Mouse (Mus musculus) thymus, adult 2 months (tissue): ENCODE results near the gene Minos1. TPM values are rescaled to one million over a fixed set of nuclear protein-coding genes. Genes with fewer than 3 reads are reported as not detected.

Experiments
- DNase-seq: peaks from one replicate; pipeline ENCODE4 v3.0.0; 2021
- H3K27ac ChIP-seq: fragments of 200-500 bp; 2 replicates; pipeline ENCODE4 v1.5.1; 2012; ENCODE audit warnings: low read length, control low read depth; ENCODE audit not compliant: control insufficient read depth, insufficient read depth
- H3K27me3 ChIP-seq: fragments of 200-500 bp; 2 replicates; pipeline ENCODE4 v1.6.1; 2012; ENCODE audit warnings: mild to moderate bottlenecking, low read length, moderate library complexity, mixed read lengths; ENCODE audit not compliant: control insufficient read depth, insufficient read depth
- H3K36me3 ChIP-seq: fragments of 200-500 bp; 2 replicates; pipeline ENCODE4 v1.6.1; 2012; ENCODE audit warnings: mild to moderate bottlenecking, low read length, moderate library complexity; ENCODE audit not compliant: control insufficient read depth, insufficient read depth
- H3K4me1 ChIP-seq: fragments of 200-500 bp; replicated peaks from 2 replicates; pipeline ENCODE4 v1.6.1; 2012; ENCODE audit warnings: low read length; ENCODE audit not compliant: control insufficient read depth, insufficient read depth
- H3K4me3 ChIP-seq: fragments of 200-500 bp; 2 replicates; pipeline ENCODE4 v1.5.1; 2012; ENCODE audit warnings: mild to moderate bottlenecking, low read length, control low read depth, moderate library complexity; ENCODE audit not compliant: control insufficient read depth, insufficient read depth
- CTCF ChIP-seq: fragments of 200-500 bp; IDR thresholded peaks from 2 replicates; pipeline ENCODE4 v1.5.1; 2012; ENCODE audit warnings: mild to moderate bottlenecking, control low read depth, low read length, moderate library complexity, borderline replicate concordance; ENCODE audit not compliant: control insufficient read depth, poor library complexity, insufficient read depth; ENCODE audit errors: extremely low read depth
- POLR2A ChIP-seq: fragments of 200-500 bp; IDR thresholded peaks from 2 replicates; pipeline ENCODE4 v1.6.1; 2012; ENCODE audit warnings: mild to moderate bottlenecking, low read length, control low read depth, moderate library complexity; ENCODE audit not compliant: control insufficient read depth, poor library complexity, insufficient read depth; ENCODE audit errors: extremely low read depth
- WGBS: fragments of 180-500 bp; shearing (Covaris S2); methylation state at CpG from one replicate; pipeline ENCODE4 v1.1.7; 2018; 5-methylcytosine and 5-hydroxymethylcytosine counted together
- polyA plus RNA-seq: library from polyadenylated mRNA; depleted of rRNA; stranded (reverse); fragments of >200 nt; gene quantifications from 2 replicates; pipeline ENCODE4 v1.2.3, GENCODE M21; 2012

The Minos1 gene
- polyA plus RNA-seq, 1 experiment, result 65.3 TPM

DNA sequence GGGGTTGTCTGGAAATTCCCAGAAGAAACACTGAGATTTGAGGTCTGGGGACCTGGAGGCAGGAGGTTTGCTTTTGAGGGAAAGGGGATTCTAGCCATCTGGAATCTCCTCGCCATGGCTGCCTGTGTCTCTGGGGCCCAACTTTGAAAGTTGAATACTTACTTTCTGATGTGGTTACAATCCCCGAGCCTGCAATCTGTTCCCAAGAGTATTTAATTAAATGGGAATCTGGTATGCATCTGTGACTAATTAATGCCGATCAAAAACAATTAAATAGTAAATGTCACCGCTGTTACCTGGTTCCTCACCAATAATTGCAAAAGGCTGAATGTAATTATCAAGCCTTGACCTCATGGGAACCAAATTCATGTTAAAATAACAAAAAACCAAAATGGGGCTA, 13.7 kb upstream of the Minos1 start:
- no peak for DNase-seq
- H3K36me3 ChIP-seq, result no peaks in the 10 kb centered on the region
- TF ChIP-seq CTCF, result no peak
- TF ChIP-seq POLR2A, result no peak
- H3K27ac ChIP-seq, result no peak overlapping the region
- no peaks in the 10 kb centered on the region for H3K4me1 ChIP-seq
- no peaks in the 10 kb centered on the region for H3K27me3 ChIP-seq
- 96% methylated on average over 4 of the region's 4 CpGs for WGBS
- no peak overlapping the region for H3K4me3 ChIP-seq

DNA sequence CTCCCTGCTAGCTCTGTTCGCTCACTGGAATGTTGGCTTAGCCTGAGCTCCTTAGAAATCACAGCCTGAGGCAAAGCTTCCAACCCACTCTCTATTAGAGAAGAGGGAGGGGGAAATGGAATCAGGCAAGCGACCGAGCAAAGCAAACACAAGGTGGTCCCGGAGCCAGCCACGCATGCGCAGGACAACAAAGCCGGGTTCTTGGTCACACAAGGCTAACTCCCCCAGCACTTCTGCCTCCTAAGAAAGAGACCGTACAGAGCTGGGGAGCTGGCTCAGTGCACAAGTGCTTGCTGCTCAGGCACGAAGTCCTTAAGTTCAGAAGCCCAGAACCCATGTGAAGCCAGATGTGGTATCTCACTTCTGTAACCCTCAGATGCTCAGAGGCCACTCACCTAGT, 12.1 kb upstream of the Minos1 start:
- Histone ChIP-seq H3K4me1 (no peaks in the 10 kb centered on the region), H3K27ac (no peak overlapping the region), H3K4me3 (no peak overlapping the region), H3K36me3 (no peaks in the 10 kb centered on the region), H3K27me3 (no peaks in the 10 kb centered on the region)
- no peak for DNase-seq
- WGBS, result 87% methylated on average over 9 of the region's 9 CpGs
- TF ChIP-seq POLR2A (no peak), CTCF (no peak)

DNA sequence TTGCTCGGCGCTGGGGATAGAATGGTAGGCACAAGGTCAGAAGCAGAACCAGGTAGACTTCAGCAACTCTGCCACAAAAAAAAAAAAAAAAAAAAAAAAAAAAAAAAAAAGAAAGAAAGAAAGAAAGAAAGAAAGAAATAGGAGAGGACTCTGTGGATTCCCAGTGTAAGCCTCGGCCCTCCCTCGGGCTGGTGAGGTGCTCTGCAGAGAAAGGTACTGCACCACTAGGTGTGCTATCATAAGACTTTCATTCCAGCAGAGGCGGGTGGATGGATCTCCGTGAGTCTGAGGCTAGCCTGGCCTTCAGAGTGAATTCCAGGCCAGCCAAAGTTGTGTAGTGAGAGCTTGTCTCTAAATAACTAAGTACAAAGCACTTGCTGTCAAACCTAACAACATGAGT, 10.9 kb upstream of the Minos1 start:
- Histone ChIP-seq H3K36me3 (no peaks in the 10 kb centered on the region), H3K4me1 (no peaks in the 10 kb centered on the region), H3K4me3 (no peak overlapping the region), H3K27me3 (no peaks in the 10 kb centered on the region), H3K27ac (no peak overlapping the region)
- TF ChIP-seq CTCF, result no peak
- TF ChIP-seq POLR2A, result no peak
- no peak for DNase-seq
- 69% methylated on average over 6 of the region's 6 CpGs for WGBS

DNA sequence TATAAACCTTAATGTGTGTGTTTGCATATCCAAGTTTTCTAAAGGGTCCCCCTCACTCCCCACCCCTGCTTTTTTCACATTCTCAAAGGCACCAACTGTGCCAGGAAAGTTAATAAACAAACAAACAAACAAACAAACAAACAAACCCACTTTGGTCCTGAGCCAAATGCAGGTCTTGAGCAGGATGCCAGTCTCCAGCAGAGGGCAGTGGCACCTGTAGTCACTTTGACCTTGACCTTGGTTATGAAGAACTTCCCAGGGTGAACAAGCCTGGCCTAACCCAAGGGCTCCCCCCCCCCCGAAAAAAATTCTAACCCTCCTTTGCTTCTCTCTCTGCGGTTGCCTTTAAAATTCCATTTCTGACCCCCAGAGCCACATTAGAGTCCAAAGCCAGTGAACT, 9.4 kb upstream of the Minos1 start:
- H3K36me3 ChIP-seq, result no peaks in the 10 kb centered on the region
- no peaks in the 10 kb centered on the region for H3K4me1 ChIP-seq
- no peak overlapping the region for H3K27ac ChIP-seq
- H3K27me3 ChIP-seq, result no peaks in the 10 kb centered on the region
- TF ChIP-seq CTCF (no peak), POLR2A (no peak)
- 77% methylated on average over 2 of the region's 2 CpGs for WGBS
- H3K4me3 ChIP-seq, result no peak overlapping the region
- no peak for DNase-seq

DNA sequence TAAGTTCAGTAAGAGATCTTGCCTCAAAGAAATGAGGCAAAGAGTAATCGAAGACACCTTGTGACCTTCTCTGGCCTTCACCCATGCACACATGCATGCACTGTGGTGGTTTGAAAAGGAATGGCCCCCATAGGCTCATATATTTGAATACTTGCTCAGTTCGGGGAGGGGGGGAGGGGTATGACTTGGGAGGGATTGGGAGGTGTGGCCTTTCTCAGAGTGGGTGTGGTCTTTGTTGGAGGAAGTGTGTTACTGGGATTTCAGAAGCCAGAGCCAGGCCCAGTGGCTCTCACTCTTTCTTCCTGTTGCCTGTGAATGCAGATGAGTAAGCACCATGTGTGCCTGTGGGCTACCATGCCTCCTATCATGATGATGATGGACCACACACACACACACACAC, 5.1 kb upstream of the Minos1 start:
- Histone ChIP-seq H3K36me3 (no peaks in the 10 kb centered on the region), H3K4me1 (no peaks in the 10 kb centered on the region), H3K27ac (no peak overlapping the region), H3K4me3 (no peak overlapping the region), H3K27me3 (no peaks in the 10 kb centered on the region)
- TF ChIP-seq CTCF, result no peak
- no peak for TF ChIP-seq POLR2A
- WGBS, result 96% methylated on average over 2 of the region's 2 CpGs
- no peak for DNase-seq

DNA sequence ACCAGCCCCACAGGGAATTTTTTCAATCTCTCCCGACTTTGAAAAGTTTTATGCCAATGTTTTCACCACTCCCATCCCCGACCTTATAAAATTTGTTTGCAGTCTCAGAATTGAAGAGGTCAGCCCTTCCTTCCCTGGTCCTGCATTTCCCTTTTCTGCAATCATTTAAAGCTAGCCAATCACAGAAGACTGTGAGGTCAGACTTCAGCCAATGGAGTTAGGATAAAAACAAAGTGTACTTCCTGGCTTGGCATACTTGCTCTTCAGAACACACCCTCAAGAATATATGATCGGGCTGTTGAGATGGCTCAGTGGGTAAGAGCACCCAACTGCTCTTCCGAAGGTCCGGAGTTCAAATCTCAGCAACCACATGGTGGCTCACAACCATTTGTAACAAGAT, 2.2 kb upstream of the Minos1 start:
- WGBS, result 88% methylated on average over 5 of the region's 5 CpGs
- peaks cover 6% of the 10 kb centered on the region for H3K4me1 ChIP-seq
- H3K27ac ChIP-seq, result no peak overlapping the region
- no peaks in the 10 kb centered on the region for H3K36me3 ChIP-seq
- H3K4me3 ChIP-seq, result no peak overlapping the region
- TF ChIP-seq CTCF, result no peak
- TF ChIP-seq POLR2A, result no peak
- DNase-seq, result no peak
- no peaks in the 10 kb centered on the region for H3K27me3 ChIP-seq

DNA sequence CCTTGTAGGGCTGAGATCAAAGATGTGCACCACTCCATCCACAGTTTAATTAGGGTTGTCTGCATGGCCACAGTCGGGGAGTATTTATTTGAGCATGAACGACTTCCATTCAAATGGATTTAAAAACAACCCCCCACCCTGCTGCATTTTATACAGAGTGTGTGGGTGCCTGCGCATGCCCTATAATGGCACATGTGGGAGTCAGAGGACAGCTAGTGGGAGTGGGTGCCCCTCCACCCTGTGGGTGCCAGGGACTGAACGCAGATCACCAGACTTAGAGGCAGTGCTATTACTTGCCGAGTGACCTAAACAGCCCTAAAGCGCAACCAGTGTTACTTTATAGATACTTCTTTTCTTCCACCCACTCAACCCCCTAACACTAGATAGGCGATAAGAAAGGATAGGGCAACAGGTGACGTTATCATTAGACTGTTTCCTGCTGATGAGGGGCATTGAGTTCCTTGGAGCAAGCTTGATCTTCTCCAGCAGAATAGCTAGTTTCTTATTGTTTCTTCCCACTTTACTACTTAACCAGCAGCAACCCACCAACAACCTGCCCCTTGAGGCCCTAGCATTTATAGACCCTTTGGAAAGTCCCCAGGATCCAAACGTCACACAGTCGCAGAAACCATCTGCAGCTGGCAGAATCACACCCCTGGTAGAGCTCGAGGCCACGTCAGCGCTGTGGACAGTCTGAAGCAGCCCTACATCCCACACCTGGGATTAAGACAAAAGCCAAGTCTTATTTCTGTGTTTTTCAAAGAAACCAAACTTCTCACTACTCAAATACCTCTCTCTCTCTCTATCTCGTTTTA, 1.2 kb upstream of the Minos1 start:
- TF ChIP-seq CTCF (no peak), POLR2A (no peak)
- WGBS, result 92% methylated on average over 14 of the region's 14 CpGs
- DNase-seq, result no peak
- peaks cover 6% of the 10 kb centered on the region for H3K4me1 ChIP-seq
- H3K27ac ChIP-seq, result no peak overlapping the region
- H3K4me3 ChIP-seq, result no peak overlapping the region
- no peaks in the 10 kb centered on the region for H3K27me3 ChIP-seq
- no peaks in the 10 kb centered on the region for H3K36me3 ChIP-seq
